Mouse (Mus musculus) myocyte (in vitro differentiated cells): ENCODE data around the gene Dcbld2.

ENCODE experiments used
- MAX ChIP-seq: IDR thresholded peaks from one replicate; pipeline ENCODE4 v1.6.1; 2011; ENCODE audit warnings: low read depth, mild to moderate bottlenecking, control low read depth
- POLR2A ChIP-seq: IDR thresholded peaks from one replicate; pipeline ENCODE4 v1.6.1; 2011; ENCODE audit warnings: low read depth, mild to moderate bottlenecking, control low read depth, moderate library complexity; ENCODE audit not compliant: insufficient read length
- SRF ChIP-seq: IDR thresholded peaks from one replicate; pipeline ENCODE4 v1.6.1; 2011; ENCODE audit warnings: low read depth; ENCODE audit not compliant: control insufficient read depth, insufficient read length

DNA sequence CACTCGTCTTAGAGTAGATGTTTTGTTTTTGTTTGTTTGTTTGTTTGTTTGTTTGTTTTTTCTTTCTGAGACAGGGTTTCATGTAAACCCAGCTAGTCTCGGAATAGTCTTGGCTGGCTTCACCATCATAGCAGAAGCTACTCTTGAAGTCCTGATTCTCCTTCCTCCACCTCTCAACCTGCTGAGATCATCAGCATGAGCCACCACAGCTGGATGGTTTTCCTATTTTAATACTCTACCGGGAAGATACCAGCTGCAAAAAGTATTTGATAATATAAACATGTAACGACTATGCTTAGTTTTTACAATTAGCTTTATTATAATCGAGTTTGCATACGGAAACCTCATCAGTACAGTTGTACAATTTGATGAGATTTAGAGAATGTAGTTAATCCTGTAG is 94.3 kb downstream of the Dcbld2 start:
- no peak for TF ChIP-seq POLR2A
- no peak for TF ChIP-seq SRF
- no peak for TF ChIP-seq MAX
